Mouse (Mus musculus): Measurements from ENCODE around the gene Itpr2. TPM values are rescaled to one million over a fixed set of nuclear protein-coding genes. Genes with fewer than 3 reads are reported as not detected.

The Itpr2 gene
- polyA plus RNA-seq, 1 experiment, result 10.9 TPM

DNA sequence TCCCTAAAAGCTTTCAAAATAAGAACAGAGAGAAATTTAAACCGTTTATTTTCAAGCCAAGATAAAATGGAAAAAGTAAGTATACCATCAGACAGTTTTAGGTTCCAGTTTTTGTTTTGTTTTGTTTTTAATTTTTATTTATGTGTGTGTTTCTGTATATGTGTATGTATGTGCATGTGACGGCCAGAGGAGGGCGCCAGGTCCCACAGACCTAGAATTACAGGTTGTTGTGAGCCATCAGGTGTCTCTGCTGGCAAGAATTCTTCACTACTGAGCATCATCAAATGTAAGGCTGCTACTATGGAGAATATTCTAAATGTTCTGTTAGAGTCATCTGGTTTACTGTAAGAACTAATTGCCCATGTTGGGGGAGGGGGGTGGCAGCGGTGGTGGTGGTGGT is 111.9 kb downstream of the Itpr2 start:
- Histone ChIP-seq H3K27ac (ENCODE audit: insufficient read depth, low read depth, low read length) (no peak overlapping the region), H3K4me1 (ENCODE audit: control insufficient read depth, insufficient read depth, low read length) (peaks cover 2% of the 10 kb centered on the region; the same call in 1 of the 2 replicates), H3K4me3 (ENCODE audit: insufficient read depth, low read length) (no peak overlapping the region)
- TF ChIP-seq CTCF (IDR thresholded peaks at IDR 0.05; ENCODE audit: low read depth, low read length) (peak; percentile 37; the same call in 1 of the 2 replicates), POLR2A (IDR thresholded peaks at IDR 0.05; ENCODE audit: borderline replicate concordance, low read depth, low read length) (no peak)

DNA sequence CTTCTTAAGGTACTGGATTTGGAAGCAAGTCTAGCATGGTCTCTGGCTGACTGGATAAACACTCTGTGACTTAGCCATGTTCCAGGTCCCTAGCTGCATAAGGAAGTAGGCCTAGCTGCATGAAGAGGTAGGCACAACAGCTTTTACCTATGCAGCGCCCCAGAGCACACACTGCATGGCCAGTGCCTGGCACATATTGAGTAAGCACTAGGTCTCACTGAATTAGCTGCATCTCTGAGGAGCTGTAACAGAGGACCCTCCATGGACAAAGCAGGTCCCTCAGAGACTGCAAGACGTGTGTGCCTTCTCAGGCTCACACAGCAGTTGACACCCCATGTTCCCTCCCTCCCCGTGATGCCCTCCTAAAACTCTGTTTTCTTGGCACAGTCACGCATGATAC is 114.0 kb downstream of the Itpr2 start:
- no peak overlapping the region for H3K4me3 ChIP-seq (ENCODE audit: insufficient read depth, low read length)
- TF ChIP-seq CTCF (IDR thresholded peaks at IDR 0.05; ENCODE audit: low read depth, low read length) (no peak), POLR2A (IDR thresholded peaks at IDR 0.05; ENCODE audit: borderline replicate concordance, low read depth, low read length) (no peak)
- no peak overlapping the region for H3K27ac ChIP-seq (ENCODE audit: insufficient read depth, low read depth, low read length)
- H3K4me1 ChIP-seq (ENCODE audit: control insufficient read depth, insufficient read depth, low read length), result peaks cover 2% of the 10 kb centered on the region; the same call in 1 of the 2 replicates

DNA sequence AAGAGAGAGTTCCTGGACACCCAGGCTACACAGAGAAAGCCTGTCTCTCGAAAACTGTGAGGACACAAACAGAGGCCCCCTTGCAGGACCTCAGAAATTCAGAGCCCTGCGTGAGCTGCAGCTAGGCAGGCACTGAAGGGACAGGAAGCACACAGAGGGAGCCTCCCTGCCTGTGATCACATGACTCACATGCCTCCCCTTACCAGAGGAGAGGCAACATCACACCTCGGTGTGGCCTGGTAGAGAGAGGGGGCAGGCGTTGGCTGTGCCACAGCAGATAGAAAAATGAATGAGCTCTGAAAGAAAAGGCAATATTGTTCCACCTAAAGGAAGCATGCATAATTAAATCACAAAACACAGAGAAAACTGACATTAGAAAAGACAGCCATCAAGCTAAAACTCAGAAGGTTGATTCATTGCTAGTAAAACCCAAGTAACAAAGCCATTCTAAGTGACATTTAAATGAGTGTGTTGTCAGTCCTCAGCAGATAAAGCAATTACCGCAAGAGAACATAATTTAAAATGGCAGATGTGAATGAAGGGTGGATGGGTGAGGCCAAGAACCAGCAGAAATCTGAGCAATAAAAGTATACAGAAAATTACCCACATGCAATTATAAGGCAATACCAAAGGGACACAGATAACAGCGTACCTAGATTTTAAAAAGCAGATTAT is 114.8 kb downstream of the Itpr2 start:
- Histone ChIP-seq H3K4me3 (ENCODE audit: insufficient read depth, low read length) (no peak overlapping the region), H3K4me1 (ENCODE audit: control insufficient read depth, insufficient read depth, low read length) (peaks cover 2% of the 10 kb centered on the region; the same call in 1 of the 2 replicates), H3K27ac (ENCODE audit: insufficient read depth, low read depth, low read length) (no peak overlapping the region)
- no peak for TF ChIP-seq POLR2A (IDR thresholded peaks at IDR 0.05; ENCODE audit: borderline replicate concordance, low read depth, low read length)
- TF ChIP-seq CTCF (IDR thresholded peaks at IDR 0.05; ENCODE audit: low read depth, low read length), result no peak

DNA sequence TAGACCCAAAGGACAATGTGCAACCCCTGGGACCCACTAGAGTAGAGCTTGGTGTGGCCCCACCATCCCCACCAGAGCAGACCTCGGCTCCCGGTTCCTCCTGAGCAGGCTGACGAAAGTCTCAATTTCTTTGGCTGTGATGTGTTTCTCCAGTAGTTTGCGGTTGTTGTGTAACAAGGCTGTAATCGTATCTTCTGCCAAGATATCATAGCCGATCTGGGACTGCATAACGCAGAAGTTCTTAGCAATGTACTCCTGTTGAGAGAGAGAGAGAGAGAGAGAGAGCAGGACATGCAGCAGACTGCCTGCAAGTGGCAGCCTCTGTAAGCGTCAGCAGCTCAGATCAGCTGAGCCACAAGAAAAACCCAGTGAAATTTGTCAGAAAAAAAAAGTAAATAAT is 122.8 kb downstream of the Itpr2 start:
- H3K4me3 ChIP-seq (ENCODE audit: insufficient read depth, low read length), result no peak overlapping the region
- H3K4me1 ChIP-seq (ENCODE audit: control insufficient read depth, insufficient read depth, low read length), result no peaks in the 10 kb centered on the region
- TF ChIP-seq CTCF (IDR thresholded peaks at IDR 0.05; ENCODE audit: low read depth, low read length) (no peak), POLR2A (IDR thresholded peaks at IDR 0.05; ENCODE audit: borderline replicate concordance, low read depth, low read length) (no peak)

DNA sequence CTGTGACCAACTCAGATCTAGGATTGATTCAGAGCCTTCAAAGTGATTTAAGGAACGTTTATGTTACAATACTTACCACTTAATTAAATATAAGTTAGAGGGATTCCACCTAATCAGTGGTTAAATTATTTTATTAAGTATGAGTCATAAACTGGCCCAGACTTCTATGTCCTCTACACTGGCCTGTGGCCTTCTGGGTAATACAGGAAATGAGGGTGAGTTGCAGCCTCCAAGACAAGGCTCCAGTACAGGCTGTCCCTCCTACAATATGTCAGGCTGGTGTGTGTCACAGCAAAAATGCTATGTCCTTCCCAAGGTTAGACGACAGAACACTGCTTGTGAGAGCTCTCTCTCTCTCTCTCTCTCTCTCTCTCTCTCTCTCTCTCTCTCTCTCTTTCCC is 130.5 kb downstream of the Itpr2 start:
- Histone ChIP-seq H3K27ac (ENCODE audit: insufficient read depth, low read depth, low read length) (no peak overlapping the region), H3K4me1 (ENCODE audit: control insufficient read depth, insufficient read depth, low read length) (no peaks in the 10 kb centered on the region), H3K4me3 (ENCODE audit: insufficient read depth, low read length) (no peak overlapping the region)
- no peak for TF ChIP-seq CTCF (IDR thresholded peaks at IDR 0.05; ENCODE audit: low read depth, low read length)
- TF ChIP-seq POLR2A (IDR thresholded peaks at IDR 0.05; ENCODE audit: borderline replicate concordance, low read depth, low read length), result no peak

More for the DNA sequence above, 122.8 kb downstream of the Itpr2 start:
- H3K27ac ChIP-seq (ENCODE audit: insufficient read depth, low read depth, low read length), result no peak overlapping the region

DNA sequence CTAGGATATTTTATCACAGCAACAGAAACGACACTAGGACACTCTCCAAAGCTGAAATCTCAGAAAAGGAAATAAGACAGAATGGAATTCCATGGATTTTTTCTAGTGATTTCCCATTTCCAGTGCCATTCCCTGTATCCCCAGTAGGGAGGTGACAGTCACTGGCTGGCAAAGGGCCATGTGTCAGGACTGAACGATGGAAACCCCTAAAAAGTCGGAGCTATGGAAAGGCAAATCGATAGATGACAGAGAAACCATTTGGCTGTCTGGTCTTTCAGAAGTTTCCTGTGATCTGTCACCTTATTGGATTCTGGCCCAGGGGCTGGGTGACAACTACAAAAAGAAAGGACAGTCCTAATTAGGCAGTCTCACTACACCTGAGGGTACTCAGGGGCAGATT is 135.8 kb downstream of the Itpr2 start:
- H3K4me3 ChIP-seq (ENCODE audit: insufficient read depth, low read length), result no peak overlapping the region
- H3K27ac ChIP-seq (ENCODE audit: insufficient read depth, low read depth, low read length), result no peak overlapping the region
- TF ChIP-seq CTCF (IDR thresholded peaks at IDR 0.05; ENCODE audit: low read depth, low read length), result no peak
- no peak for TF ChIP-seq POLR2A (IDR thresholded peaks at IDR 0.05; ENCODE audit: borderline replicate concordance, low read depth, low read length)
- H3K4me1 ChIP-seq (ENCODE audit: control insufficient read depth, insufficient read depth, low read length), result no peaks in the 10 kb centered on the region

DNA sequence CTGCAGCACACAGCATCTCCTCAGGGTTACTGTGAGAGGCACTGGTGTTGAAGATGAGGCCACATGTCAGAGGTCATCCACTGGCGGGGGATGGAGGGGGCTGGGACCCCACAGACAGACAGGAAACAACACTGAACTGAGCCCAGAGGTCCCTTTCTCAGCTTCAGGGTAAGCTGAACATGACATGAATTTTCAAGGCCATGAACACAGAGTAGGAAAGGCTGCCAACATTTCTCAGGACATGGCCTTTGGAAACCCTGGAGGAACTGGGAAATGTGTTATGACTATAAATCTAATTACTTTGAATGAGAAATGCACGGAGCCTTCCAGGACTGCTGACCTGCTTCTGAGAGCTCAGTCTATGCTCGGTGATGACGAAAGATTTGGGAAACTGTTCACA is 144.1 kb downstream of the Itpr2 start:
- no peak overlapping the region for H3K27ac ChIP-seq (ENCODE audit: insufficient read depth, low read depth, low read length)
- no peak overlapping the region for H3K4me3 ChIP-seq (ENCODE audit: insufficient read depth, low read length)
- TF ChIP-seq CTCF (IDR thresholded peaks at IDR 0.05; ENCODE audit: low read depth, low read length) (no peak), POLR2A (IDR thresholded peaks at IDR 0.05; ENCODE audit: borderline replicate concordance, low read depth, low read length) (no peak)
- H3K4me1 ChIP-seq (ENCODE audit: control insufficient read depth, insufficient read depth, low read length), result no peaks in the 10 kb centered on the region

DNA sequence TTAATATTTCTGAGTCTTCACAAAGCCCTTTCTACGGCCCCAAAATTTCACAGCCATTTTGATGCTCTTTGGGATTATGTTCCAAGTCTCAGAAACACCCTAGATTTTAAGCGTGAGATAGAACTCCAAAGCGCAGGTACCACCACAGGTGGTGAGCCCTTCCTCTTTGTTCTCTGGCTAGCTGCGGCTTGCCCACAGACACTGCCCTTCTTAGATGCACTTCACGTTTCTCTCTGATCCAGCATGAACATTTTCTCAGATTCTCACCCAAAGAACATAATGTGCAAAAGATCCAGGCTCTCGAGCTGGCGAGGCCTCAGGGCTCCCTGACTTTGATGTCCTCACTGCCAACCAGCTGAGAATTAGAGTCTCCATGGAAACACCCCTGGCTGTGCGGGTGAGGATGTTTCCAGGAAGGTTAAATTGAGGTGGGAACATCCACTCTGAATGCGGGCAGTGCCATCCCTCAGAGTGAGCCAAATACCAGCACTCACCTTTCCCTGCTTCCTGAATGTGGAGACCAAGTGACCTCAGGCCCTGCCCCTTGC is 149.7 kb downstream of the Itpr2 start:
- H3K4me1 ChIP-seq (ENCODE audit: control insufficient read depth, insufficient read depth, low read length), result no peaks in the 10 kb centered on the region
- H3K4me3 ChIP-seq (ENCODE audit: insufficient read depth, low read length), result no peak overlapping the region
- H3K27ac ChIP-seq (ENCODE audit: insufficient read depth, low read depth, low read length), result no peak overlapping the region
- TF ChIP-seq CTCF (IDR thresholded peaks at IDR 0.05; ENCODE audit: low read depth, low read length), result no peak
- no peak for TF ChIP-seq POLR2A (IDR thresholded peaks at IDR 0.05; ENCODE audit: borderline replicate concordance, low read depth, low read length)

DNA sequence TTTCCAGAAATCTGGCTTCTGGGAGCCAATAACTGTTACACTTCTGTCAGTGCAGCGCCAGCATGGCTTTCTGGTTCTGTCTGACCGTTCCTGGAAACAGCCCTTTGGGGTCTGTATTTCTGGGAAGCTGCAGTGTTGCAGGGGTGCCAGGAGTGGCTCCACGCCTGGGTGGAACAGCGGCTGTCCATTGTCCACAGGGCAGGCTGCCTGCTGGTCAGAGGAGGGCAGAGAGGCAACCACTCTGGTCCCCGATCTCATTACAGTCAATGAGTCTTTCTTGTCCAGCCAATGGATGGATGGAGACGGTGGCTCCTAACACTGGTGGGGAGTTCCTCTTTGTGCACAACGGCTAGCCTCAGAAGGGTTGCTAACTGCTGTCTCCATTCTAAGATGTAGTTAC is 150.2 kb downstream of the Itpr2 start:
- no peak overlapping the region for H3K27ac ChIP-seq (ENCODE audit: insufficient read depth, low read depth, low read length)
- no peaks in the 10 kb centered on the region for H3K4me1 ChIP-seq (ENCODE audit: control insufficient read depth, insufficient read depth, low read length)
- TF ChIP-seq CTCF (IDR thresholded peaks at IDR 0.05; ENCODE audit: low read depth, low read length), result no peak
- H3K4me3 ChIP-seq (ENCODE audit: insufficient read depth, low read length), result no peak overlapping the region

DNA sequence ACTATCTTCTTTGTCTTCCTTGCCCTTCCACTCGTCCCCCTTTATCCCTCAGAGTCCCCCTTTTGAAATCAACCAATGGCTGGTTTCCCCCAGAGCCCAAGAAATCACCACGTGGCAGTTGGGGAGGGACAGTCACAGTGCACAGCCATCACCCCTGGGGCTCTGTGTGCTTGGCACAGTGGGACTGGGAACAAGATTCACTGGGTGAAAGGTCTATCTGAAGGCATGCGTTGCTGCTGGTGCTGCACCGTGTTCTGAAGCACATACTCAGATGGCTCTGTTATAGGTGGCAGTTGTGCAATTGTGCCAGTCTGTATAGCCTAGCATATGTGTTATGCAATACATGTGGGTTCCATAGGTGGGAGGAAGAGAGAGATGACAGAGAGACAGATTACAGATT is 154.5 kb downstream of the Itpr2 start:
- TF ChIP-seq CTCF (IDR thresholded peaks at IDR 0.05; ENCODE audit: low read depth, low read length) (no peak), POLR2A (IDR thresholded peaks at IDR 0.05; ENCODE audit: borderline replicate concordance, low read depth, low read length) (no peak)
- no peak overlapping the region for H3K27ac ChIP-seq (ENCODE audit: insufficient read depth, low read depth, low read length)
- no peak overlapping the region for H3K4me3 ChIP-seq (ENCODE audit: insufficient read depth, low read length)
- no peaks in the 10 kb centered on the region for H3K4me1 ChIP-seq (ENCODE audit: control insufficient read depth, insufficient read depth, low read length)
